Mouse (Mus musculus): ENCODE measurements at regions not wholly inside any gene's neighbourhood (a gene's known extent, or its start where the extent isn't known, plus 50 kb on each side); places are given as distances from the start of the nearest gene placed in this dataset.

GRCm38 (mm10) chr3:15098206-15098817, 212.2 kb downstream of the Car2 start:
- no peaks in the 10 kb centered on the region for H3K9me3 ChIP-seq (ENCODE audit: low read depth, low read length)
- ATAC-seq (ENCODE audit: insufficient read depth) (no peak), DNase-seq (peak; percentile 25)
- 55% methylated on average over 6 of the region's 6 CpGs for WGBS
- no peak overlapping the region for H3K4me3 ChIP-seq (ENCODE audit: low read depth, low read length)
- no peak for TF ChIP-seq CTCF (IDR thresholded peaks at IDR 0.05; ENCODE audit: low read depth)
- H3K9ac ChIP-seq = no peak overlapping the region
- no peaks in the 10 kb centered on the region for H3K27me3 ChIP-seq (ENCODE audit: insufficient read depth, low read length)
- H3K4me1 ChIP-seq (ENCODE audit: insufficient read depth) = no peaks in the 10 kb centered on the region
- H3K4me2 ChIP-seq = no peak overlapping the region
- no peaks in the 10 kb centered on the region for H3K36me3 ChIP-seq (ENCODE audit: insufficient read depth)
- no peak overlapping the region for H3K27ac ChIP-seq (ENCODE audit: low read depth)

DNA sequence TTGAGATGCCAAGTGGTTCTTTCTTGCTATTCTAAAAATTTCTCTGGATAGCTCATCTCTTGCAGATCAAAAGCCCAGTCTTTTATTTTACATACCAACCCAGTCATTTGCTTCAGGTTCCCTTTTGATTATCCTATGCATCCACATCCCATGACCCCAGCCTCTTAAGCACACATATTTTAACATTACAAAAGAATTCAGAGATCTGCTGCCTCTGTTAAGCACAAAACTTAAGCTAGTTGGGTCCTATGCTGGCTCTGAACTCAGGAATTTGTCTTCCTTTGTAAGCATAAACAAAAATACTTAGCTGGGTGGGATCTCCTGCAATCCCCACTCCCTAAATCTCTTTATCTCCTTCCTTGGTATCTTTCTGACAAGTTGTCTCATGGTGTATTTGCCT, 212.9 kb downstream of the Car2 start:
- TF ChIP-seq CTCF (IDR thresholded peaks at IDR 0.05; ENCODE audit: low read depth) = no peak
- Histone ChIP-seq H3K4me1 (ENCODE audit: insufficient read depth) (no peaks in the 10 kb centered on the region), H3K4me3 (ENCODE audit: low read depth, low read length) (no peak overlapping the region), H3K4me2 (no peak overlapping the region), H3K27me3 (ENCODE audit: insufficient read depth, low read length) (no peaks in the 10 kb centered on the region), H3K9ac (no peak overlapping the region), H3K27ac (ENCODE audit: low read depth) (no peak overlapping the region), H3K36me3 (ENCODE audit: insufficient read depth) (no peaks in the 10 kb centered on the region), H3K9me3 (ENCODE audit: low read depth, low read length) (no peaks in the 10 kb centered on the region)
- ATAC-seq (ENCODE audit: insufficient read depth) = no peak
- DNase-seq = no peak

DNA sequence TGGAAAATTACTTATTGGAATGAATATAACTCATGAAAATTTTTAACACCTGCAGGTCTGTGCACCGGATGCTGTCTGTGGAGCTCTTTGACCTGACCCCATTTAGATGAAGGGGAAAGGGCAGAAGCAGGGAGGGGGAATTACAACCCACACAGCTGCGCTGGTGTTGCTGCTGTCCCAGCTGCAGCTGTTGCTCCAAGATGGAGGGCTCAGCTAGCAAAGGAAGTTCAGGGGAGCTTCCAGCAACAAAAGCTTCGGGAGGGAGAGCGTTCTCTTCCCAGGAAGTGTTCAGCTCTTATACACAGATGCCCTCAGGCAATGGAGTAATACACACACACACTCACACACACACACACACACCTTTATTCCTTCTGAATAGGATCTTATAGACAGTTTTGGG, 219.6 kb downstream of the Car2 start:
- no peak for ATAC-seq (ENCODE audit: insufficient read depth)
- no peak overlapping the region for H3K4me3 ChIP-seq (ENCODE audit: low read depth, low read length)
- 46% methylated on average over 4 of the region's 4 CpGs for WGBS
- TF ChIP-seq CTCF (IDR thresholded peaks at IDR 0.05; ENCODE audit: low read depth) = no peak
- H3K27me3 ChIP-seq (ENCODE audit: insufficient read depth, low read length) = no peaks in the 10 kb centered on the region
- H3K36me3 ChIP-seq (ENCODE audit: insufficient read depth) = no peaks in the 10 kb centered on the region
- no peak overlapping the region for H3K9ac ChIP-seq
- H3K9me3 ChIP-seq (ENCODE audit: low read depth, low read length) = no peaks in the 10 kb centered on the region
- H3K4me1 ChIP-seq (ENCODE audit: insufficient read depth) = peaks cover 3% of the 10 kb centered on the region; the same call in 1 of the 2 replicates
- no peak overlapping the region for H3K4me2 ChIP-seq
- no peak for DNase-seq
- H3K27ac ChIP-seq (ENCODE audit: low read depth) = no peak overlapping the region

DNA sequence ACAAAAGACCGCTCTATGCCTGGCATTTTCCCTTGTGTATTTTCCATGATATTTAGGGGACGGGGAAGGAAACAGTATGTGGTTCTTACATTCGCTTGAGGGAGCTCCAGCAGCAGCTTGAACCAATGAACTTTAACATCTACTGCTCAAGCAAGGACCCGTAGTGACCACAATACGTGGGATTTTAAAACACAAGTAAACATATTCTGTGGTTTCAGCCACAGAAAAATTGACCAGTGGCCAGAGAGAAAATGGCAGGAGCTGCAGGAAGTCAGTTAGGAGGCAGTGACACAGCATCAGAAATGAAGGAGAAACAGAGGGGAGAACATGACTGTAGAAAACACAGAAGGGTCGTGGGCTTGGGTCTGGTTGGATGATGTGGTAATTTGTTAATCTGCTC, 220.2 kb downstream of the Car2 start:
- Histone ChIP-seq H3K4me3 (ENCODE audit: low read depth, low read length) (no peak overlapping the region), H3K27me3 (ENCODE audit: insufficient read depth, low read length) (no peaks in the 10 kb centered on the region), H3K9me3 (ENCODE audit: low read depth, low read length) (no peaks in the 10 kb centered on the region), H3K27ac (ENCODE audit: low read depth) (no peak overlapping the region), H3K4me1 (ENCODE audit: insufficient read depth) (peaks cover 3% of the 10 kb centered on the region; the same call in 1 of the 2 replicates), H3K4me2 (no peak overlapping the region), H3K9ac (no peak overlapping the region), H3K36me3 (ENCODE audit: insufficient read depth) (no peaks in the 10 kb centered on the region)
- DNase-seq (no peak), ATAC-seq (ENCODE audit: insufficient read depth) (no peak)
- WGBS = 78% methylated on average over 6 of the region's 6 CpGs
- no peak for TF ChIP-seq CTCF (IDR thresholded peaks at IDR 0.05; ENCODE audit: low read depth)

GRCm38 (mm10) chr3:15107301-15107700, 221.2 kb downstream of the Car2 start:
- Histone ChIP-seq H3K4me3 (ENCODE audit: low read depth, low read length) (no peak overlapping the region), H3K4me1 (ENCODE audit: insufficient read depth) (peaks cover 3% of the 10 kb centered on the region; the same call in 1 of the 2 replicates), H3K27me3 (ENCODE audit: insufficient read depth, low read length) (no peaks in the 10 kb centered on the region), H3K9me3 (ENCODE audit: low read depth, low read length) (no peaks in the 10 kb centered on the region), H3K9ac (no peak overlapping the region), H3K4me2 (no peak overlapping the region), H3K27ac (ENCODE audit: low read depth) (no peak overlapping the region), H3K36me3 (ENCODE audit: insufficient read depth) (no peaks in the 10 kb centered on the region)
- WGBS = 74% methylated on average over 5 of the region's 5 CpGs
- DNase-seq (no peak), ATAC-seq (ENCODE audit: insufficient read depth) (no peak)
- TF ChIP-seq CTCF (IDR thresholded peaks at IDR 0.05; ENCODE audit: low read depth) = no peak

DNA sequence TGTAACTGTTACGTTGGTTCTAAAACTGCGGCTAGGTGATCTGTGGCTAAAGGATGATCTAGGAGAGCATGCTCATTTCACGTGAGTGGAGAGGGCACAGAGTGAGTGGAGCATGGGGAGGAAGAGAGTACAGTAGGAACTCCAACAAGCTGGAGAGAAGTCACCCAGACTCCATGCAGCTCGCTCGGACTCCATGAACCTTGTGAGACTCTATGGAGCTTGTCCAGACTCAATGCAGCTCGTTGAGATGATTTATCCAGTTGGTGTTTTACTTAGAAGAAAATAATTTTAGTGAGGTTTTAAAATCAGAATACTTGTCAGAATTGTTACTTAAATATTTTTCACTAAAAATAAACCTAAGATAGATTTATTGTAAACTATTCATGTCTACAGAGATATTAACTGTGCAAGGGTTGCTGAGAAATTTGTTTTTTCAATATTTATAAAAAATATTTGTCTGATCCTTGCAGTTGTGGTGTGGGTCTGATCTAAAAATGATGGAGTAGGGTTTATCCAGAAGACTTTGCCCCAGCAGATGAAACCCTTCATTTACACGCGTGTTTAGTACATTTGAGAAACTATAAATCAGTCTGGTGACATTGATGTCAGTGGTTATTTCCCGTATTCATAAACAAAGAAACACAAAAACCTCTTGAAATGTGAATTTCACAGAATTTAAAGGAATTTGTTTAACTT, 222.3 kb downstream of the Car2 start:
- H3K9ac ChIP-seq = no peak overlapping the region
- no peaks in the 10 kb centered on the region for H3K27me3 ChIP-seq (ENCODE audit: insufficient read depth, low read length)
- no peak for TF ChIP-seq CTCF (IDR thresholded peaks at IDR 0.05; ENCODE audit: low read depth)
- H3K9me3 ChIP-seq (ENCODE audit: low read depth, low read length) = no peaks in the 10 kb centered on the region
- H3K27ac ChIP-seq (ENCODE audit: low read depth) = peak overlapping the region; percentile 54
- no peak overlapping the region for H3K4me2 ChIP-seq
- H3K4me3 ChIP-seq (ENCODE audit: low read depth, low read length) = no peak overlapping the region
- H3K4me1 ChIP-seq (ENCODE audit: insufficient read depth) = peaks cover 9% of the 10 kb centered on the region; the same call in 1 of the 2 replicates
- peak; percentile 86 for DNase-seq
- 52% methylated on average over 9 of the region's 9 CpGs for WGBS
- peak; percentile 78 for ATAC-seq (ENCODE audit: insufficient read depth)
- H3K36me3 ChIP-seq (ENCODE audit: insufficient read depth) = no peaks in the 10 kb centered on the region

DNA sequence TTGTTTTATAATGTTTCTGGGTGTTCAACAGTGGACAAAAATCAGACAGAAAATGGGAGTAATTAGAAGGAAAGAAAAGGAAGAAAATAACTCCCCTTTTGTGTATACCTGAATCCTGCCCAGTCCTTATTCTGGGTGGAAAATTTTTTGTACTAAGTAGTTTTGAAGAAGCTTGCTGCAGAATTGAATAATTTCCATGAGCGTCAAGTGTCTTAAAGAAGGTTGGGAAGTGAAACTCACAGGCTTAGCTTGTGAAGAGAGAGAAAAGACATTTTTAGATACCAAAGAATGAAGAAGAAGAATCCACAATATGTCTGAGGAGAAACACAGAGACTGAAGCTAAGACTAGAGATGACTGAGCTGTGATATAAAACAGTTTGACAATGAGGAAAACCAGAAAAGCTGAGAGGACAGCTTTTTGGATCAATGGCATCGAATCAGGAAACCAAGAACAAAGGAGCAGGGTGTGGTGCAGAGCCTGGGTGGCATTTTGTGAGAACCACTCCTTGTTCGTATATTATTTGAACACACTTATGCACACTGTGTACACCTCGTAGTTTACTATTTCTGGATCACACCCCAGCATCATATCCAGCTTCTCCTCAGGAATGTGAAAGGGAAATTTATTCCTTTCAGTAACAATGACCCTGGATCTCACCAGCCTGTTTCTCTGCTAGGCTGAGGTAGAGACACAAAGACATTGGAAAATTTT, 221.9 kb downstream of the Gm9733 start:
- Histone ChIP-seq H3K9ac (no peak overlapping the region), H3K27me3 (ENCODE audit: insufficient read depth, low read length) (no peaks in the 10 kb centered on the region), H3K36me3 (ENCODE audit: insufficient read depth) (no peaks in the 10 kb centered on the region), H3K4me1 (ENCODE audit: insufficient read depth) (peaks cover 9% of the 10 kb centered on the region; the same call in 1 of the 2 replicates), H3K27ac (ENCODE audit: low read depth) (no peak overlapping the region), H3K4me3 (ENCODE audit: low read depth, low read length) (no peak overlapping the region), H3K4me2 (no peak overlapping the region), H3K9me3 (ENCODE audit: low read depth, low read length) (no peaks in the 10 kb centered on the region)
- ATAC-seq (ENCODE audit: insufficient read depth) (no peak), DNase-seq (no peak)
- 69% methylated on average over 4 of the region's 4 CpGs for WGBS
- no peak for TF ChIP-seq CTCF (IDR thresholded peaks at IDR 0.05; ENCODE audit: low read depth)

Measured in lung, embryonic 14.5 days (tissue).